Mouse (Mus musculus) cortical plate, adult 2 months (tissue): ENCODE measurements around the gene Ephb2. TPM values are rescaled to one million over a fixed set of nuclear protein-coding genes. Genes with fewer than 3 reads are reported as not detected.

Source experiments
- H3K27ac ChIP-seq: fragments of 200-500 bp; 2 replicates; pipeline ENCODE4 v1.5.1; 2012; ENCODE audit warnings: low read length, control low read depth, inconsistent platforms; ENCODE audit not compliant: insufficient read depth
- H3K4me1 ChIP-seq: fragments of 200-500 bp; 2 replicates; pipeline ENCODE4 v1.6.1; 2011; ENCODE audit warnings: low read length; ENCODE audit not compliant: control insufficient read depth, insufficient read depth
- H3K4me3 ChIP-seq: fragments of 200-500 bp; 2 replicates; pipeline ENCODE4 v1.5.1; 2011; ENCODE audit warnings: mild to moderate bottlenecking, low read length, control low read depth; ENCODE audit not compliant: insufficient read depth
- CTCF ChIP-seq: fragments of 200-500 bp; IDR thresholded peaks from 2 replicates; pipeline ENCODE4 v1.5.1; 2011; ENCODE audit warnings: mild to moderate bottlenecking, control low read depth, low read length; ENCODE audit not compliant: insufficient read depth; ENCODE audit errors: extremely low read depth
- POLR2A ChIP-seq: fragments of 200-500 bp; IDR thresholded peaks from 2 replicates; pipeline ENCODE4 v1.6.1; 2011; ENCODE audit warnings: mild to moderate bottlenecking, low read length, control low read depth; ENCODE audit not compliant: insufficient read depth; ENCODE audit errors: extremely low read depth
- polyA plus RNA-seq: library from polyadenylated mRNA; depleted of rRNA; stranded (reverse); fragments of >200 nt; gene quantifications from 2 replicates; pipeline ENCODE4 v1.2.3, GENCODE M21; 2012

The Ephb2 gene
- polyA plus RNA-seq, 1 experiment: 17.1 TPM

DNA sequence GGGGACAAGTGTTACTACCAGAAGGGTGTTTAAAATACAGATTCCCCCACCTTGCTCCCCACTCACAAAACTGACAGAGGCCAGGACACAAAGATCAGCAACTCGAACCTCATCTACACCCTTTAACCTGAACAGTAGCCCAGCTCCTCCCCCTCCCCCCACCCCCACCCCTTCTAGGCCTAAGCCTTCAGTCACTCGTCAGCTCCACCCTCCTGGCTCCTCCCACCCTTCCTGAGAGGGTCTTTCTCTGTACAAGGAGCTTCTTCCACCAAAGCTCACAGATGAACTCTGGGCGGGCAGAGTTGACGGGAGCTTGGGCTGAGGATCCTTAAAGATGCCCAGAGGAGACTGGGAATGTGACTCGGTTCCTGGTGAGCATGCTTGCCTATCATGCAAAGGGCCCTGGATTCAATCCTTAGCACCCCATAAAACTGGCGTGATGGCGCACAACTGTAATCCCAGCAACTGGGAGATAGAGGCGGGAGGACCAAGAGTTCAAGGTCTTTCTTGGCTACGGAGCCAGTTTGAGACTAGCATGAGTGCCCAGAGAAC lies 5.4 kb downstream of the Ephb2 start:
- TF ChIP-seq CTCF (no peak), POLR2A (no peak)
- Histone ChIP-seq H3K4me1 (peaks cover 3% of the 10 kb centered on the region; the same call in 1 of the 2 replicates), H3K27ac (no peak overlapping the region), H3K4me3 (no peak overlapping the region)

DNA sequence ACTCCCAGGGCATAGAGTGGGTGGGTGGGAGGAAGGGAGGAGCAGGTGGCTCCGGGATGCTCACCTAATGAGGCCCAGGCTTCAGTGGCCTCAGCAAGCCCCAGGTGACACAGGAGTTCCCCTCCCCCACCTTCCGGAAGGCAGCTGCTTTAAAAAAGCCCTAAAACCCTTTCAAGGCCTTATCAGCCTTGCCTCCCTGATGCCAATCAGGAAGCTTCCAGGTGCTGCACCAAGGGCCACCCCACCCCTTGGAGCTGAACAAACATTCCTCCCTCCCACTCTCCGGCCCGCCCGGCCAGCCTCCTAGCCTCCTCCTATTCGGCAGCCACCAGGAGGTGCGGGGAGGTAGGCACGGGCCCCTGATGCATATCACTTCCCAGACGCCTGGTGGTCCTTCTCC lies 6.0 kb downstream of the Ephb2 start:
- Histone ChIP-seq H3K4me3 (no peak overlapping the region), H3K4me1 (peaks cover 3% of the 10 kb centered on the region; the same call in 1 of the 2 replicates), H3K27ac (no peak overlapping the region)
- TF ChIP-seq POLR2A (no peak), CTCF (no peak)

DNA sequence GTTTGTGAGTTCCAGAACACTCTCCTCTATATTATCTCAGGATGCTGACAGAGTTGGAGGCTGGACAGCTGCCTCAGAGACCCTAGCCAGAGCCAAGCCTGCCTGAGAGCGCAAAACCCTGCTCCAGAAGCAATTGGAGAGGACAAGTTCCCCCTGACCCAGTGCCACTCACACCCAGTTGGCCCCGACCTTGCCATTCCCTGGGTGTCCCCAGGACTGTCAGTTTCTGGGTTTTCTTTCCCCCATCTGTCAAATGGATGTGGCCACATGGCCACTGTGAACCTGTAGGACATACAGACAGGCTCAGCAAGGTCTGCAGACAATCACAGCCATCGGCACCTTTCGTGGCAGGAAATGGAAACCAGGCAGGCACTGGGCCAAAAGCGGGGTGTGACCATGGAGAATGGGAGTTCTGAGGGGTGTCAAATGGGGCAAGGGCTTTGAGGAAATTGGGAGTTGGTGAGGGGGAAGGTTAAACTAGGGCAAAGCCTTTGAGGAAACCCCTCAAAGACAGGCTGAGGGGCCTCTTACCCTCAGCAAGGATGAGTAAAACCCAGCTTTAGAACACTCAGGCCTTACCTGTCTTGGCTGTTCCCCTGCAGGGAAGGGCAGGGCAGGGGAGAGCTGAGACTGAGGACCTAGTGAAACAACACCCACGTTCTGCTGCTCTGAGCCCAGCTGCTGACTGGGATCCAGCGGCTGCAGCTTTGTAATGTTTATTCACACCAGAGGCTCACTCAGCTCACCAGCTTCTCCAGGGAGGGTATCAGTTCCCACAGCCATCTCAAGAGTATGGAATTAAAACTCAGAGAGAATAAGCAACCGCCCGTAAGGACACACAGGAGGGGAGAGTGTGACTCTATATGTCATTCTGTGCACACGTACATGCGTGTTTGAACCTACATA lies 6.9 kb downstream of the Ephb2 start:
- no peak overlapping the region for H3K27ac ChIP-seq
- TF ChIP-seq CTCF (no peak), POLR2A (no peak)
- H3K4me3 ChIP-seq: no peak overlapping the region
- H3K4me1 ChIP-seq: peaks cover 3% of the 10 kb centered on the region; the same call in 1 of the 2 replicates

DNA sequence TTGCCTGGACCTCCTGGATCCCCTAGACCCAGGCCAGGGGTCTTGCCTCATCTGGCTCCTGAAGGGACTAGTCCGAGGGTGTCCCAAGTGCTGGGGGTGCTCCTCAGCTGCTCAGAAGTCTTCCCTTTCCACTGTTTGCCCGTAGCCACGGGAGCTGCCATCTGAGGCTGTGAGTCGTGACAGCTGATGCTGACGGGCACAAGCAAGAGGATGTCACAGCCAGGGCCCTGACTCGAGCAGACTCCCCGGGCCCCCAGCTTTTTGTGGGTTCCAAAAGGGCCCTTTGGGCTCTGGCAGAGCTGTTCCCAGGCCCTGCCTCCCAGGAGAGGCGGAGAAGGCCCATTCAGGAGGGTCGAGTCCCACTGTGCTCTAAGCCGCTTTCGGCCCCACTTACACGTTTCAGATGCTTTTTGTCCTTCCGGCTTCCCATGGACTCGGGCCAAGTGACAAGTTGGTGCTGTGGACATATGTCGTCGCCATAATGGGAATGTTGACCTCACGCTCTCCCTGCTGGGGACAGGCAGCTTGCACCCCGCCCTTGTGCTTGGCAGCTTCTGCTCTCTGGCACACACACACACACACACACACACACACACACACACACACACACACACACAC lies 10.7 kb downstream of the Ephb2 start:
- Histone ChIP-seq H3K27ac (no peak overlapping the region), H3K4me1 (peaks cover 3% of the 10 kb centered on the region; the same call in 1 of the 2 replicates), H3K4me3 (no peak overlapping the region)
- no peak for TF ChIP-seq POLR2A
- no peak for TF ChIP-seq CTCF

DNA sequence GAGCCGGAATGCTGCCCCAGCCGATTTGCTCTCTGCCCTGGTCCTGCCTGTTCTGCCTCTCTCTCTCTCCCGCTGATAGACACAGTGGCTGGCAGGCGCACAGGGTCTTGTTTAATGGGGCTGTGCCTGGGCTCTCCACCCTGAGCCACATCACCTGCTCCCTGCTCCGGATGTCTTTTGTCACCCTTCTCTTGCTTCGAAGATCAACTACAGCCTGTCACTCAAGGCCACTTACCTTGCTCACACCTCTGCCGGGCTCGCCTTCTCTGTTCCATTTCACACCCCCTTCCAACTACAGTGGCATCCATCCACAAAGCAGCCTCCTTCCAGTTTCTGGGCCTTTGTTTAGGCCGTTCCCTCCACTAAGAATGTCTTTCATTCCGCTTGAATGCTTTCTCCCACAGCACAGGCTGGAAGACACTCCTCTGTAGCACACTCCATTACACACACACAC lies 15.7 kb downstream of the Ephb2 start:
- no peaks in the 10 kb centered on the region for H3K4me1 ChIP-seq
- TF ChIP-seq CTCF (no peak), POLR2A (no peak)
- H3K4me3 ChIP-seq: no peak overlapping the region
- no peak overlapping the region for H3K27ac ChIP-seq

DNA sequence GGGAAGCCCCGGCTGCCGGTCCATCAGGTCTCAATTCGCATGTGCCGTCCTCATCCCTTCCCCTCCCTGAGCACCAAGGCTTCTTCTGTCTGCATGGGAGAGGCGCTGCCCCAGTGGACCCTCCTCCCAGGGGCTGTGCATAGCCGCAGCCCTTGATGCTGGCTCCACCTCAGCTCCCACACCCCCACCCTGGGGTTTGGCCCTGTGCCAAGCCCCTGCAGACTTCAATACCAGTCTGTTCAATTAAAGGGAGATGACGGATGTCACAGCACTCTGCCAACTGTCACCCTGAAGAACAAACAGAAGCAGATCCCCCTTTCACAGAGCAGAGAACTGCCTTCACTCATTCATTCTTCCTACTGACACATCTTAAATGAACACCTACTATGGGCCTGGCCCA lies 19.1 kb downstream of the Ephb2 start:
- no peak overlapping the region for H3K27ac ChIP-seq
- H3K4me1 ChIP-seq: no peaks in the 10 kb centered on the region
- TF ChIP-seq CTCF: no peak
- TF ChIP-seq POLR2A: no peak
- H3K4me3 ChIP-seq: no peak overlapping the region

DNA sequence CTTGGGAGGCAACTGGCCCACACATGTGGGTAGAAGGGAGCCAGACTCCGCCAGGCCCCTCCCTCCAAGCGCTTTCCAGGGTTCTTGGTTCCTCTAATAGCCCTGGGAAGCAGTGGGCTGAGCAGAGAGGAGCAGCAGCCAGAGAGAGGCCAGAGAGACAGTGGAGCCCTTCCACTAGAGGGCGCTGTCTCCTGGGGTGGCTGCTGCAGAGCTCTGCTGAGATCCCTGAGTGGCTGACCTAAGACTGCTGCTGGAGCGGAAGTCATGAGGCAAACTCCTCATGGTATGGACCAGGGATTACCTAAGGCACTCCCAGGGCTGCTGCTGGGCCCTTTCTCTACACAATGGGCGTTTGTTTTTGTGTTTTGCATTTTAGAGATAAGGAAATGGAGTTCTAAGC lies 20.4 kb downstream of the Ephb2 start:
- Histone ChIP-seq H3K4me1 (no peaks in the 10 kb centered on the region), H3K27ac (no peak overlapping the region), H3K4me3 (no peak overlapping the region)
- TF ChIP-seq POLR2A: no peak
- peak; percentile 28; the same call in 1 of the 2 replicates for TF ChIP-seq CTCF

DNA sequence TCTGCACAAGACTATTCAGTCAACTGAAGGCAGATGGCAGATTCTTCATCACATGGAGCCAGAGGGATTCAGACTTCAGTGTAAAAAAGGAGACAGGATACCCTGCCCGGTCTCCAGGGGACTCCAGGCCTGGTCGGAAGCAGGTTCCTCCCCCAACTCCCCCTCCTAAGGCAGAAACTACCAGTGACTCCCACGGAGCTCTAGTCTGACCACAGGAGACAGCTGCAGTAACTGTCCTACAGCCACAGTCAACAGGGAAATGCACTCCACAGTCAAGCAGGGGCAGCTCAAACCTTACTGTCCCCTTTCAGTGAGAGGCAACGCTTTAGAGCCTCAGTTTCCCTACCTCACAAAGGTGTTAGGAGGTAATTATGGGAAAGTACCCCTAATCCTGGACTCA lies 23.2 kb downstream of the Ephb2 start:
- Histone ChIP-seq H3K4me3 (no peak overlapping the region), H3K27ac (no peak overlapping the region), H3K4me1 (no peaks in the 10 kb centered on the region)
- TF ChIP-seq CTCF: no peak
- no peak for TF ChIP-seq POLR2A

DNA sequence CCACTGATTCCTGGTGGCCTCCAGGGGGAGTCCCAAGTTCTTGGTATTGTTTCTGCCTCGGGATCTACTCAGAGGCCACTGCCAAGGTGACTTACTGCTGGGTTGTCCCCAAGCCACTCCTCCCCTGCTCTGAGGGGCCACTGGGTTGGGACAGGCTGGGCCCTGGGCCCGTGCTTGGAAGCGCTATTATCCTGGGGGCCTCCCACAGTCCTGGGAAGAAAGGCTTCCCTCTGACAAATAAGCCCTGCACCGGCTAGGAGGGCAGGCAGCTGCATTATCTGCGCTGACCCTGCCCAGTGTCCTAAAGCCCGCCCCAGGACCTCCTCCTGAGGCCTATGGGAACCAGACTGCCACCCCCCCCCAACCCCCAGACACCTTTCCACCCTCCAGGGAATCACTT lies 24.2 kb downstream of the Ephb2 start:
- H3K4me1 ChIP-seq: no peaks in the 10 kb centered on the region
- TF ChIP-seq POLR2A: no peak
- no peak for TF ChIP-seq CTCF
- no peak overlapping the region for H3K4me3 ChIP-seq
- no peak overlapping the region for H3K27ac ChIP-seq

DNA sequence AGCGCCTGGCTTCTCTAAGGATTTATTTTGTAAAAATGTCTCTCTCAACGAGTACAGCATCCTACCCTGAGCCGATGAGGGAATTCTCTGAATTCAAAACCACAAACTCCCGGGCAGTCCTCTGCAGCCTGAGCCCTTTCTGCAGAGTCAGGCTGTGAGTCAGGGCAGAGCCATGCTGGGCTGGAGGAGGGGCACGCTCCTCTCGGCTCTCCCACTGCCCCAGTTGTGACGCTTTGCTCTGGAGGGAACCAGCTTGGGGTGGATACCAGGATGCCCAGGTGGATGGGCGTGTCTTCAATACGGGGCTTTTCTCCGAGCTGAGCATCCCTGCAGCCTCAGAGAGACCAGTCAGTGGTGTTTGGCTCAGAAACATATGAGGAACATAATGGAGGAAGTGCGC lies 27.3 kb downstream of the Ephb2 start:
- H3K4me3 ChIP-seq: no peak overlapping the region
- no peak for TF ChIP-seq POLR2A
- no peak for TF ChIP-seq CTCF
- H3K27ac ChIP-seq: no peak overlapping the region
- H3K4me1 ChIP-seq: no peaks in the 10 kb centered on the region
